Mouse (Mus musculus) left cerebral cortex, adult 2 months (tissue): ENCODE data around the gene Dusp16. TPM values are rescaled to one million over a fixed set of nuclear protein-coding genes. Genes with fewer than 3 reads are reported as not detected.

Experiments used
- DNase-seq, 2 experiments: peaks; one replicate each; pipeline ENCODE4 v3.0.0; 2021 to 2022; ENCODE audit warnings: low spot score in 2 of 2, mixed read lengths in 1 of 2; ENCODE audit errors: extremely low spot score in 1 of 2
- H3K27ac ChIP-seq: fragments of 200-600 bp; 2 replicates; pipeline ENCODE4 v1.8.1; 2022
- H3K4me3 ChIP-seq: fragments of 200-600 bp; 2 replicates; pipeline ENCODE4 v1.8.1; 2022
- CTCF ChIP-seq: fragments of 200-600 bp; IDR thresholded peaks from 2 replicates; pipeline ENCODE4 v1.8.1; 2022; ENCODE audit warnings: antibody characterized with exemption, mild to moderate bottlenecking, moderate library complexity
- intact Hi-C: fragments of 180-260 bp; cut with DNase I; formaldehyde crosslinking; loops from one replicate; pipeline ENCODE4 v1.15.1; 2025
- total RNA-seq, 2 experiments: library from RNA; stranded (reverse); gene quantifications; 2 replicates each; pipeline ENCODE4 v1.2.3; 2021

Dusp16 gene
- total RNA-seq, 2 experiments from 2014 or later = 9.9 to 11.2 TPM

DNA sequence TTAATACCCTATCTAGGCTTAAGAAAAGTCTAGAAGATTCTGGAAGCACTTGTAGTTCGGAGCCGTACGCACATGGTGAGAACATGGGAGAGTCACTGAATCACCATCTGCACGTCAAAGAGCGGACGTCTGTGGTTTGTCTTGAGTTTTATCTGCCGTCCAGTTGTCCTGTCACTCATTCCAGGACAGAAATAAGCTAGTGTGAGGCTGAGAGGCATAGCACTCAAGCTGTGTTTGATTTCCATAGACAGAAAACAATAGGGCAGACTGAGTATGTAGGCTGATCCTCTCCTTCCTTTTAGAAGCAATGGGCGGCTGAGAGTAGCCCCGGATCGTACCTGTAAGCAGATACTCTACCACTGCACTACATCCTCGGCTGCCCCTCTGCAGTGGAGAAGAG lies 38.6 kb downstream of the Dusp16 start:
- Histone ChIP-seq H3K27ac (no peak overlapping the region), H3K4me3 (no peak overlapping the region)
- intact Hi-C loops = no loop called here
- TF ChIP-seq CTCF = no peak
- DNase-seq = no peak

DNA sequence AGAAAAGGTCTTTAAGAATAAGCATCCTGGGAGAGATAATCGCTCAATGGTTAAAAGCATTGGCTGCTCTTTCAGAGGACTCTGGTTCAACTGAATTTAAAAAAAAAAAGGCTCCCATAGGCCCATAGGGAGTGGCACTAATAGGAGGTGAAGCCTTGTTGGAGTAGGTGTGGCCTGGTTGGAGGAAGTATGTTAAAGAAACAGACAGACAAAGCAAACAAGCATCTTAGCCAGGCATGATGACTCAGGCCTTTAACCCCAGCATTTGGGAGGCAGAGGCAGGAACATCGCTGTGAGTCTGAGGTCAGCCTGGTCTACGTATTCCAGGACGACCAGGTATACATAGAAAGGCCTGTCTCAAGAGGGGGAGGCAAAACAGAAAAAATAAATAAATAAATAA lies 39.0 kb downstream of the Dusp16 start:
- Histone ChIP-seq H3K27ac (no peak overlapping the region), H3K4me3 (no peak overlapping the region)
- no peak for DNase-seq
- TF ChIP-seq CTCF = no peak
- intact Hi-C loops = no loop called here

DNA sequence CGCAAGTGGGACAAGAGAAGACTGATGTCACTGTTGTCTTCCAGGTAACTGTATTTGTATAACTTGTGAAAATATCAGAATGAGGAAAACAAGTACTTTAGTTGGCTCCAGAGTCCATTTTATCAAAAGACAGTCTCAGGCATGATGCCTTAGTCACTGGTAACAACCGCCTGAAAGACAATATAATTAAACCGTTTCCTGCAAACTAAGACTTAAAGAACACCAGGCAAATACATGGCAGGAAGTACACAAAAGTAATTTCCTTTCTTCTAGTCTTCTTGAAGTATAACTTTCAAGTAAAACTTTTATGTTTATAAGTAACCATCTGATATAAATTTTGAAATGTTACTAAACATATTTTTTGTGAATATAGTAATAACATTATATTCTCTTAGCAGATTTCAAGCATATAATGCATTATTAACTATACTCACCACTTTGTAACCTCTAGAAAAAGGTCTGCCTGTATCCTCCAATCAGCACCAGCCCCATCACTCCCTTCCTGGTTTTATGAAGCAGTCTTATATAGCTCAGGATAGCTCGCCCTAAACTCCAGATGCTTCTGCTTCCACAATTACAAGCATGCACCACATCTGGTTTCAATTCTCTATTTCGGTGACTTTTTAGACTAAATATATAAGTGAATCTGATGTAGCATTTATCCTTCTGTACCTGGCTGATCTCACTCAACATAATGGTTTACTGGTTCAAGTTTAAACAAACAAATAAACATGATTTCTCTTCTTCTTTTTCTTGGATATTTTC lies 40.4 kb downstream of the Dusp16 start:
- intact Hi-C loops = no loop called here
- TF ChIP-seq CTCF = no peak
- Histone ChIP-seq H3K4me3 (no peak overlapping the region), H3K27ac (no peak overlapping the region)
- no peak for DNase-seq

DNA sequence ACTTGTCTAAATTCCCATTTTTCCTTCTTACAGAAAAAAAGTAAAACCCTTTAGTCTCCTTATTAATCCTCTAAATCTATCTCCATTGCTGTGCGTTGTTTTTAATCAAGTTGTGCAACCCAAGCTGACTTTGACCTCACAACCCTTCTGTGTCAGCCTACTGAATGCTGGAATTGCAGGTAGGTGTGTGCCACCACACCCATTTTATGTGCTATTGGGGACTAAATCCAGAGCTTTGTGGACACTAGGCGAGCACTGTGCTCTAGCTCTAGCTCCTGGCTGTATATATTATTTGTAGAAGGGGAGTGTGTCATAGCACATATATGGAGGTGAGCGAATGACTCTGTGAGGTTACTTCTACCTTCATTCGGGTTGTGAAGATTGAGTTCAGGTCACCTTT lies 41.3 kb downstream of the Dusp16 start:
- H3K27ac ChIP-seq = no peak overlapping the region

DNA sequence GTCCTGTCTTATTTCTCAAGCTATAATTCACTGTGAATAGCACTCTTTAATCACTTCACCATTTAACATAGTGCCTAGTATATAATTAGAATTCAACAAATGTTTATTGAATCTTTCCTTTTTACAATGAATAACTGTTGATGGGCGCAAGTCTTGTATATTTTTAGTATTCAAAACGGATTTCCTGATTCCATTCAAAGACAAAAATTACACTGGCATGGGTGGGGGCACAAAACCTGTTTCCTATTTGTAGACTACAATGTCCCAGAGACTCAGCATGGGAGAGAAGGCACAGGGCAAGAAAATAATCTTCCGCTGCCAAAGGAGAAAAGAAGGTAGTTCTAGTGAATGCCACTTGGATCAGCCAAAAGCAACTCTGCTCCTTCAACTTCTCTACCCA lies 44.3 kb downstream of the Dusp16 start:
- H3K27ac ChIP-seq = no peak overlapping the region
- no peak for DNase-seq
- H3K4me3 ChIP-seq = no peak overlapping the region
- TF ChIP-seq CTCF = no peak
- intact Hi-C loops = no loop called here

More for the DNA sequence above, 41.3 kb downstream of the Dusp16 start:
- TF ChIP-seq CTCF = no peak
- H3K4me3 ChIP-seq = no peak overlapping the region
- DNase-seq = no peak
- intact Hi-C loops = no loop called here

DNA sequence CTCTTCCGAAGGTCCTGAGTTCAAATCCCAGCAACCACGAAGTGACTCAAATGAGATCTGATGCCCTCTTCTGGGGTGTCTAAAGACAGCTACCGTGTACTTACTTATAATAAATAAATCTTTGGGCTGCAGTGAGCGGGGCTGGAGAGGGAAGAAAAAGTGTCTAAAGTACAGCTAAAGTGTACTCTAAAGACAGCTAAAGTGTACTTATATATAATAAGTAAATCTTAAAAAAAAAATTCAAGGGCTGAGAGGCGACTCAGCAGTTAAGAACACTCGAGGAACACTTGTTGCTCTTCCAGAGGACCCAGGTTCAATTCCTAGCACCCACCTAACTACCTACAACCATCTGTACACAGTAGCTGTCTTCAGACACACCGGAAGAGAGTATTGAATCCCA lies 46.5 kb downstream of the Dusp16 start:
- no peak for TF ChIP-seq CTCF
- intact Hi-C loops = no loop called here
- Histone ChIP-seq H3K27ac (no peak overlapping the region), H3K4me3 (no peak overlapping the region)
- no peak for DNase-seq

DNA sequence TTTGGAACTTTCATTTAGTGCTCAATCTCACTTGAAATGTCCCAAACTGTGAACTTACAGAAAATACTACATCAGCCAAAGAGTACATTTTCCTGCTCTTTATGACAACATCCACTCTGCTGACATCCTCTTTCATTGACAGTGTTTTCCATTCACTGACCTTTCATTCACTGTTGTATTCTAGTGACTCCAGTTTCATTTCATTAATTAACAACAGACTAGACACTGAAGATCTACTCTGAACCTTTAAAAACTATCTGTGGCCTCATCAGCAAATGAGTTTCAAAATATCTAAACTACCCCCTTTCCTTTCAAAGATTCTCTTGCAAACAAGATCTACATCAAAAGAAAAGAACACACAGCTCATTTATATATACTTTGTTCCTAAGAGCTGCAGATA lies 48.9 kb downstream of the Dusp16 start:
- intact Hi-C loops = no loop called here
- DNase-seq = no peak
- H3K4me3 ChIP-seq = no peak overlapping the region
- TF ChIP-seq CTCF = no peak
- no peak overlapping the region for H3K27ac ChIP-seq

DNA sequence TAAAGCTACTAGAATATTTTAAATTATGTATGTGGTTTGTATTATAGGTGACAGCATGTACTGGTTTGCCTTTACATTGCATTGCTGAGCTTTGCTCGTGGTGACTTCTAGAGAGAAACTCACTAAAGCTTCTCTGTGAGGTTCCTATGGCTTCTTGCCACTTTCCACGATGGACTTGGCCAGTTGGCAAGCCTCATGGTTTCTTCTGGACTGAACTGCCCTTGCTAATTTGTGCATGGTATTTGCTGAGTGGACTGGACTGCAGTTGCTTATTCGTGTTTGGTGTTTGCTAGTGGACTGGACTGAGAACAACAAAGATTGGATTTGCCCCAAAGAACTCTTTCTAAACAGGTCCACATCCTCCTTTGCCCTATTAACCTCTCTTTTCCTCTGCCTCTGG lies 55.6 kb downstream of the Dusp16 start:
- Histone ChIP-seq H3K4me3 (no peak overlapping the region), H3K27ac (no peak overlapping the region)
- no peak for DNase-seq
- no peak for TF ChIP-seq CTCF
- intact Hi-C loops = no loop called here

DNA sequence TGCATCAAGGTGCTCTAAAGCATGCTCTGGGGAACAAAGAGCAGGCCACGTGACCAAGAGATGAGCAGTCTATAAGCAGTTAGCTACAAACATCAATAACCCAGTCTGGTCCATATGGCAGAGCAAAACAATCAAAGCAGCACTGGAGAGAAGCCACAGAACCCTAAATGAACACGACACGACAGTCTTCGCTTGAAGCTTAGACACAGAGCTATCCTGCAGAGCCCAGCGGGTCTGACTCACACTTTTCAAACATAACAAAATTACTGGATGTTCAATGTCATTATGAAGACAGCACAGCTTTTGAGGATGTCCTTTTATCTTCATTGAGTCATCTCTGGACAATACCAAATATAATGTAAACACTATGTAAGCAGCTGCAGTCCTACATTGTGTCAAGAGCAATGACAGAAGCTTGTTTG lies 58.6 kb downstream of the Dusp16 start:
- H3K4me3 ChIP-seq = no peak overlapping the region
- no peak overlapping the region for H3K27ac ChIP-seq
- no peak for DNase-seq
- TF ChIP-seq CTCF = no peak
- intact Hi-C loops = no loop called here

DNA sequence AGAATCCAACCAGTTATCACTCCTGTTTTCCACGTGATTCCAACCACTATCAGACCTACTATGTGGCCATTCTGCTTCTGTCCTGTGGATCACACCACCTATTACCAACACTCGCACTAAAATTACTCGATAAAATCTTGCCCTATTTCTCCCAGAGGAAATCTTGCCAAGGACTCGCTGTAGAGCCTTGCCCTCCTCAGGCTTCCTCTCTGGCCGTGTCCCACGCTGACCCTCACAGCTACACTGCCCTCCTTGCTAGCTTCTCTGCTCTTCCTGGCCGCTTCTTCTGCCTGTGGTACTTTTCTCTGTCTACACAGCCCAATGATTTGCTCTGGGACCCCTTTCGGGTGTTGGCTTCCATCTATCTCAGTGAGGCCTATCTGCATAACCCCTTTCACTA lies 59.6 kb downstream of the Dusp16 start:
- intact Hi-C loops = no loop called here
- no peak overlapping the region for H3K27ac ChIP-seq
- no peak for TF ChIP-seq CTCF
- H3K4me3 ChIP-seq = no peak overlapping the region
- DNase-seq = no peak

DNA sequence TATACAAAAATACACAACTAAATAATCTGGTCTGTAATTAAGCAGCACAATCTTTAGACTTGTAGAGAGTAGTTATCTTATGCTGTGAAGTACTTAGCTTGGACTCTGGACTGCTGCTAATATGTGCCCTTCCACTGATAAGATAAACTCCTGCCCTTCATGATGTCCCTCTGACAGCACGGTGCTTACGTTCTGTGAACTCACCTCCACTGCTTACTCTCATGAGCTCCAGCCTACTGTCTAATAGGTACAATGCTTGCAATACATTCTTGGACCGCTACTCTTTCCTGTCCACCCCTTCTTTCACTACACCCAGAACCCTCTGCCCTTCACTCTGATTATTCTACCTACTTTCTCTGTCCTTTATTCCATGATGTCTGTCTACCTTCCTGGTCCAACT lies 61.4 kb downstream of the Dusp16 start:
- Histone ChIP-seq H3K27ac (no peak overlapping the region), H3K4me3 (no peak overlapping the region)
- intact Hi-C loops = no loop called here
- DNase-seq = no peak
- no peak for TF ChIP-seq CTCF

DNA sequence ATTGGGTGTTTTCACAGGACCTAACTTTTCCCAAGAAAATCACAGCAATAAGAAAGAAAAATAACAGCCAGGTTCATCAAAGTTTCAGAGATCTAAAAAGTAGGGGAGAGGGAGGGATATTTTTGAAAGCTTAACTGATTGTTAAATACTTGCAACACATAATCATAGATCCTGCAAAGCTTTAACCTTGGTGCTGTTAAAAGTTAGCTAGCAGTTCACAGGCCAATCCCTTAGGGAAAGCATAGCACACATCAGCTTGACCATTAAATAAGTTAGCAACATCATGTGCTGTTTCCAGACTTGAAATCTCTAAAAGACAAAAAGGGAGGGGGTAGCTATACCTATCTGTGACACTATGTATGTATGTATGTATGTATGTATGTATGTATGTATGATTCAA lies 67.0 kb downstream of the Dusp16 start:
- intact Hi-C loops = no loop called here
- TF ChIP-seq CTCF = no peak

DNA sequence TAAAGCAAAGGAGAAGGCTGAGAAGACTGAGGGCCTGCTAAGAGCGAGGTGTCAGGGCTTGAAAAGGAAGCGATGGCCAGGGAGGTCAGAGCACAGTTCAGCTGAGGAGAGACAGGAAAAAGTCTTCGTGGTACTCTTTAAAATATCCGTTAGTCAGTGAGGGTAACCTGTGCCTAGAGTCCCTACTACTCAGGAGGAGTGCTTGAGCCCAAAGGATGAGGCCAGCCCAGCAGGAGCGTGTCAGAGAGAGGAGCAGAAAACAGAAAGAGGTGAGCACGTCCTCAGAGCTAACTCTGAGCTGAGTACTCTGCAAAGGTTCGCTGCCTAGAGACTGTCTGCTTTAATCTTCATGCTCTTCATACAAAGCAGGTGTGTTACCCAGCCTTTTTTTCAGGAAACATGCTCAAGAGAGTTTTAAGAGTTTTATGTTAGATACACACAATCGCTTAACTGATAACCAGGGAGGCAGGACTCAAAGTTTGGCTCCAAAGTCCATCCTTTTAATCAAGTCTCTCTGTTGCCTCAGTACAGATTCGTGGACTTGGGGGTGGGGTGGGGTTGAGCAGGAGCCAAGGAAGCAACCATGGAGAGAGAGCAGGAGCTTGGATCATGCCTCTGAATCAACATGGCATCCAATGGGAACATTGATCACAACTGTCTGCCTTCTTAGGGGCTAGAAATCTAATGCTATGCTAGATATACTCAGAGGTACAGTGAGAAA lies 68.4 kb downstream of the Dusp16 start:
- intact Hi-C loops = no loop called here
- H3K27ac ChIP-seq = no peak overlapping the region
- TF ChIP-seq CTCF = no peak

More for the DNA sequence above, 67.0 kb downstream of the Dusp16 start:
- no peak for DNase-seq
- Histone ChIP-seq H3K4me3 (no peak overlapping the region), H3K27ac (no peak overlapping the region)

More for the DNA sequence above, 68.4 kb downstream of the Dusp16 start:
- H3K4me3 ChIP-seq = no peak overlapping the region
- DNase-seq = no peak
